Mouse (Mus musculus): Measurements from ENCODE around the gene Uroc1. TPM values are rescaled to one million over a fixed set of nuclear protein-coding genes. Genes with fewer than 3 reads are reported as not detected.

Gene Uroc1
- total RNA-seq, 2 experiments from 2014 or later: not detected

Other genes with a start within 250 kb of the Uroc1 start
- not detected in 2 replicates for gene Vmn1r50, start 231.9 kb upstream of the Uroc1 start, total RNA-seq (2014; fragmentation: Nextera tagmentation)
- not detected in 2 replicates for gene Vmn1r50, start 231.9 kb upstream of the Uroc1 start, total RNA-seq (2017)
- gene Vmn1r51, start 210.7 kb upstream of the Uroc1 start, total RNA-seq (2014; fragmentation: Nextera tagmentation): not detected in 2 replicates
- not detected in 2 replicates for gene Vmn1r51, start 210.7 kb upstream of the Uroc1 start, total RNA-seq (2017)
- not detected in 2 replicates for gene Vmn1r52, start 158.5 kb upstream of the Uroc1 start, total RNA-seq (2014; fragmentation: Nextera tagmentation)
- not detected in 2 replicates for gene Vmn1r52, start 158.5 kb upstream of the Uroc1 start, total RNA-seq (2017)
- not detected in 2 replicates for gene V1ra8, start 130.5 kb upstream of the Uroc1 start, total RNA-seq (2014; fragmentation: Nextera tagmentation)
- not detected in 2 replicates for gene V1ra8, start 130.5 kb upstream of the Uroc1 start, total RNA-seq (2017)
- not detected in 2 replicates for gene Vmn1r53, start 108.8 kb upstream of the Uroc1 start, total RNA-seq (2014; fragmentation: Nextera tagmentation)
- not detected in 2 replicates for gene Vmn1r53, start 108.8 kb upstream of the Uroc1 start, total RNA-seq (2017)
- gene Vmn1r54, start 87.0 kb upstream of the Uroc1 start, total RNA-seq (2014; fragmentation: Nextera tagmentation): not detected in 2 replicates
- gene Vmn1r54, start 87.0 kb upstream of the Uroc1 start, total RNA-seq (2017): not detected in 2 replicates
- gene BC048671, start 32.1 kb upstream of the Uroc1 start, total RNA-seq (2014; fragmentation: Nextera tagmentation): not detected in 2 replicates
- not detected in 2 replicates for gene BC048671, start 32.1 kb upstream of the Uroc1 start, total RNA-seq (2017)
- not detected in 2 replicates for gene Chst13, start 8.1 kb upstream of the Uroc1 start, total RNA-seq (2014; fragmentation: Nextera tagmentation)
- not detected in 2 replicates for gene Chst13, start 8.1 kb upstream of the Uroc1 start, total RNA-seq (2017)
- 10.2 and 11.9 TPM in 2 replicates for gene Zxdc, start 36.2 kb downstream of the Uroc1 start, total RNA-seq (2014; fragmentation: Nextera tagmentation)
- 8.0 and 8.9 TPM in 2 replicates for gene Zxdc, start 36.2 kb downstream of the Uroc1 start, total RNA-seq (2017)
- gene Cfap100, start 95.5 kb downstream of the Uroc1 start, total RNA-seq (2014; fragmentation: Nextera tagmentation): not detected in 2 replicates
- not detected in 2 replicates for gene Cfap100, start 95.5 kb downstream of the Uroc1 start, total RNA-seq (2017)
- not detected in 2 replicates for gene Klf15, start 129.3 kb downstream of the Uroc1 start, total RNA-seq (2014; fragmentation: Nextera tagmentation)
- gene Klf15, start 129.3 kb downstream of the Uroc1 start, total RNA-seq (2017): not detected in 2 replicates
- gene Aldh1l1, start 153.1 kb downstream of the Uroc1 start, total RNA-seq (2014; fragmentation: Nextera tagmentation): 3.2 and 4.1 TPM in 2 replicates
- 4.3 and 5.3 TPM in 2 replicates for gene Aldh1l1, start 153.1 kb downstream of the Uroc1 start, total RNA-seq (2017)

All from megakaryocyte-erythroid progenitor cell, adult 5-6 weeks (primary cell).